Comparison of ENCODE assay signal across 9 mouse cellular contexts in genomic region chr10:60212589-60213379, GRCm38 (mm10). TPM values are rescaled to one million over a fixed set of nuclear protein-coding genes. Genes with fewer than 3 reads are reported as not detected.
DNase-seq lines count a peak whose midpoint lies in the region; ATAC-seq and TF ChIP-seq lines count a peak whose summit lies in the region.
"Had no signal": no experiment of that assay in that cellular context is flagged by ENCODE, and none has a peak within 500 bp of the region (broad histone marks: within the 10 kb centered on the region; RNA-seq: fewer than 3 reads in every experiment).

No protein-coding gene starts in this region.

- no peaks in the 10 kb centered on the region for H3K27me3 ChIP-seq in forebrain, embryonic 15.5 days
- no peaks in the 10 kb centered on the region for H3K27me3 ChIP-seq in lung, embryonic 14.5 days (ENCODE audit: insufficient read depth, low read length)

- H3K27ac ChIP-seq in layer of hippocampus, adult 2 months = peak overlapping the region; percentile 21; the same call in 1 of the 2 replicates
- peak overlapping the region; percentile 33; the same call in 1 of the 2 replicates for H3K27ac ChIP-seq in forebrain, embryonic 15.5 days (replicated peaks)
- peak overlapping the region; percentile 42; the same call in 1 of the 2 replicates for H3K27ac ChIP-seq in lung, embryonic 14.5 days (ENCODE audit: low read depth)

- H3K36me3 ChIP-seq in forebrain, embryonic 15.5 days = no peaks in the 10 kb centered on the region
- H3K36me3 ChIP-seq in lung, embryonic 14.5 days (ENCODE audit: insufficient read depth) = no peaks in the 10 kb centered on the region

- H3K9ac ChIP-seq in forebrain, embryonic 15.5 days (replicated peaks) = no peak overlapping the region
- peak overlapping the region; percentile 13; the same call in 1 of the 2 replicates for H3K9ac ChIP-seq in lung, embryonic 14.5 days

- peak; percentile 56 for ATAC-seq in forebrain, embryonic 15.5 days (replicated peaks)
- ATAC-seq in lung, embryonic 14.5 days (ENCODE audit: insufficient read depth) = peak; percentile 36; the same call in 1 of the 2 replicates

- no peak overlapping the region for H3K4me2 ChIP-seq in forebrain, embryonic 15.5 days (replicated peaks)
- no peak overlapping the region for H3K4me2 ChIP-seq in lung, embryonic 14.5 days

- no peaks in the 10 kb centered on the region for H3K9me3 ChIP-seq in forebrain, embryonic 15.5 days
- no peaks in the 10 kb centered on the region for H3K9me3 ChIP-seq in lung, embryonic 14.5 days (ENCODE audit: low read depth, low read length)

- no peak for TF ChIP-seq CTCF in layer of hippocampus, adult 2 months (conservative IDR thresholded peaks at IDR 0.05)
- no peak for TF ChIP-seq CTCF in lung, embryonic 14.5 days (IDR thresholded peaks at IDR 0.05; ENCODE audit: low read depth)

- H3K4me3 ChIP-seq in layer of hippocampus, adult 2 months = no peak overlapping the region
- H3K4me3 ChIP-seq in forebrain, embryonic 15.5 days = no peak overlapping the region
- H3K4me3 ChIP-seq in lung, embryonic 14.5 days (ENCODE audit: low read depth, low read length) = no peak overlapping the region

- peak in 1 of 2 experiments; percentile 11 for DNase-seq in layer of hippocampus, adult 2 months (ENCODE audit: low spot score in 2 of 2)
- DNase-seq in layer of hippocampus, adult 18-20 months (ENCODE audit: low spot score in 2 of 2) = no peak
- DNase-seq in Muller cell, postnatal 12 days (ENCODE audit: inconsistent ontology term) = peak; percentile 72
- peak; percentile 66 for DNase-seq in lung, embryonic 14.5 days
- no peak for DNase-seq in urinary bladder, postnatal 36 days (ENCODE audit: low spot score in 2 of 2)
- DNase-seq in cerebellum, postnatal 36 days = no peak
- no peak for DNase-seq in thymus, postnatal 14 days

- 32% methylated on average over 11 of the region's 11 CpGs for WGBS in forebrain, embryonic 15.5 days
- 34% methylated on average over 11 of the region's 11 CpGs for WGBS in lung, embryonic 14.5 days

- peaks cover 57% of the 10 kb centered on the region for H3K4me1 ChIP-seq in forebrain, embryonic 15.5 days
- peaks cover 31% of the 10 kb centered on the region for H3K4me1 ChIP-seq in lung, embryonic 14.5 days (ENCODE audit: insufficient read depth)

RNA-seq across cellular contexts. Expression of gene Chst3, which starts 6.3 kb away (rescaled TPM):
- total RNA-seq in layer of hippocampus, adult 2 months (2021) = 1 to 10 TPM; 1.2 to 1.8 TPM
- total RNA-seq in layer of hippocampus, adult 18-20 months (2021) = 1 to 10 TPM; 1.2 TPM
- 1.2 and 1.5 TPM in 2 replicates for polyA plus RNA-seq in forebrain, embryonic 15.5 days (2015; fragmentation: Nextera tagmentation; extraction: Ambion mirVana)
- polyA plus RNA-seq in lung, embryonic 14.5 days (2014; fragmentation: Nextera tagmentation; extraction: Ambion mirVana) = 2.1 TPM in 2 replicates
- total RNA-seq: common myeloid progenitor, adult 5-6 weeks had no signal

Comparison
In these comparisons a context has a peak if more than half of its experiments do, and no peak if none do; other contexts are left out.
1. DNase-seq: peak in Muller cell, postnatal 12 days (single experiment) and lung, embryonic 14.5 days (single experiment); none in layer of hippocampus, adult 18-20 months (0 of 2), urinary bladder, postnatal 36 days (0 of 2), cerebellum, postnatal 36 days (0 of 2) and thymus, postnatal 14 days (single experiment).
2. Peak in every context shown above with its lines, with median percentiles within 50 percentile points of each other: H3K27ac ChIP-seq.